Mouse (Mus musculus) heart, embryonic 12.5 days (tissue): Measurements from ENCODE around the gene Fam161b. TPM values are rescaled to one million over a fixed set of nuclear protein-coding genes. Genes with fewer than 3 reads are reported as not detected.

Source experiments
- ATAC-seq: fragments of 200-750 bp; cut with Nextera tagmentation; 2 replicates; pipeline ENCODE4 v1.8.0; 2017; ENCODE audit warnings: moderate TSS enrichment, moderate library complexity; ENCODE audit not compliant: insufficient number of reproducible peaks, low FRiP score
- H3K27ac ChIP-seq: fragments of 300-500 bp; sonication (generic); 2 replicates; pipeline ENCODE4 v1.5.1; 2016; ENCODE audit warnings: mild to moderate bottlenecking, moderate library complexity; ENCODE audit not compliant: poor library complexity, severe bottlenecking
- H3K27me3 ChIP-seq: fragments of 300-500 bp; sonication (generic); replicated peaks from 2 replicates; pipeline ENCODE4 v1.6.1; 2016; ENCODE audit warnings: mild to moderate bottlenecking, moderate library complexity
- H3K36me3 ChIP-seq: fragments of 300-500 bp; sonication (generic); 2 replicates; pipeline ENCODE4 v1.6.1; 2016; ENCODE audit warnings: mild to moderate bottlenecking, moderate library complexity
- H3K4me1 ChIP-seq: fragments of 300-500 bp; sonication (generic); replicated peaks from 2 replicates; pipeline ENCODE4 v1.6.1; 2016; ENCODE audit warnings: mild to moderate bottlenecking
- H3K4me2 ChIP-seq: fragments of 300-500 bp; sonication (generic); 2 replicates; pipeline ENCODE4 v1.6.1; 2016; ENCODE audit warnings: mild to moderate bottlenecking, moderate library complexity
- H3K4me3 ChIP-seq: fragments of 300-500 bp; sonication (generic); 2 replicates; pipeline ENCODE4 v1.5.1; 2016; ENCODE audit warnings: mild to moderate bottlenecking
- H3K9ac ChIP-seq: fragments of 300-500 bp; sonication (generic); 2 replicates; pipeline ENCODE4 v1.6.1; 2016; ENCODE audit warnings: mild to moderate bottlenecking, moderate library complexity
- H3K9me3 ChIP-seq: fragments of 300-500 bp; sonication (generic); replicated peaks from 2 replicates; pipeline ENCODE4 v1.6.1; 2016; ENCODE audit warnings: mild to moderate bottlenecking, moderate library complexity
- WGBS: fragments of 180-500 bp; shearing (Covaris S2); methylation state at CpG from one replicate; pipeline ENCODE4 v1.1.7; 2016; 5-methylcytosine and 5-hydroxymethylcytosine counted together
- polyA plus RNA-seq: library from polyadenylated mRNA; unstranded; fragments of >200 nt; fragmentation: Nextera tagmentation; extraction: Ambion mirVana; gene quantifications from 2 replicates; pipeline ENCODE4 v1.2.1, GENCODE M21; 2016

Gene Fam161b
- polyA plus RNA-seq, 1 experiment from 2014 or later: 5.2 TPM

GRCm38 (mm10) chr12:84398629-84399028, 37.0 kb upstream of the Fam161b start:
- Histone ChIP-seq H3K27ac (no peak overlapping the region), H3K27me3 (no peaks in the 10 kb centered on the region), H3K9me3 (no peaks in the 10 kb centered on the region), H3K4me1 (0 out of 2 replicates have a peak, but pooled peaks cover 9% of the 10 kb centered on the region), H3K9ac (no peak overlapping the region), H3K4me3 (no peak overlapping the region), H3K4me2 (no peak overlapping the region), H3K36me3 (peaks cover 14% of the 10 kb centered on the region)
- no peak for ATAC-seq
- WGBS: 83% methylated on average over 5 of the region's 5 CpGs

- no peak overlapping the region for H3K9ac ChIP-seq
- ATAC-seq: no peak
- 0 out of 2 replicates have a peak, but pooled peaks cover 9% of the 10 kb centered on the region for H3K4me1 ChIP-seq
- no peaks in the 10 kb centered on the region for H3K9me3 ChIP-seq
- H3K27ac ChIP-seq: no peak overlapping the region
- H3K36me3 ChIP-seq: peaks cover 20% of the 10 kb centered on the region
- no peak overlapping the region for H3K4me3 ChIP-seq
- no peaks in the 10 kb centered on the region for H3K27me3 ChIP-seq
- H3K4me2 ChIP-seq: no peak overlapping the region
Measured at GRCm38 (mm10) chr12:84397685-84398084, 36.1 kb upstream of the Fam161b start.

GRCm38 (mm10) chr12:84396947-84397679, 35.5 kb upstream of the Fam161b start:
- no peak overlapping the region for H3K4me2 ChIP-seq
- no peak overlapping the region for H3K9ac ChIP-seq
- ATAC-seq: no peak
- H3K4me3 ChIP-seq: no peak overlapping the region
- H3K27ac ChIP-seq: no peak overlapping the region
- H3K27me3 ChIP-seq: no peaks in the 10 kb centered on the region
- WGBS: 83% methylated on average over 14 of the region's 14 CpGs
- no peaks in the 10 kb centered on the region for H3K9me3 ChIP-seq
- 0 out of 2 replicates have a peak, but pooled peaks cover 9% of the 10 kb centered on the region for H3K4me1 ChIP-seq
- peaks cover 24% of the 10 kb centered on the region for H3K36me3 ChIP-seq

- Histone ChIP-seq H3K9ac (no peak overlapping the region), H3K27ac (no peak overlapping the region), H3K9me3 (no peaks in the 10 kb centered on the region), H3K4me3 (no peak overlapping the region), H3K36me3 (peaks cover 29% of the 10 kb centered on the region), H3K4me1 (peaks cover 7% of the 10 kb centered on the region), H3K4me2 (no peak overlapping the region), H3K27me3 (no peaks in the 10 kb centered on the region)
- no peak for ATAC-seq
- 83% methylated on average over 5 of the region's 5 CpGs for WGBS
Measured at GRCm38 (mm10) chr12:84393847-84394246, 32.2 kb upstream of the Fam161b start.

GRCm38 (mm10) chr12:84392681-84393080, 31.0 kb upstream of the Fam161b start:
- Histone ChIP-seq H3K36me3 (peaks cover 29% of the 10 kb centered on the region), H3K4me2 (no peak overlapping the region), H3K9ac (no peak overlapping the region), H3K9me3 (no peaks in the 10 kb centered on the region), H3K27ac (no peak overlapping the region), H3K27me3 (no peaks in the 10 kb centered on the region), H3K4me3 (no peak overlapping the region), H3K4me1 (peaks cover 12% of the 10 kb centered on the region)
- no peak for ATAC-seq
- WGBS: 94% methylated on average over 4 of the region's 4 CpGs

- Histone ChIP-seq H3K9me3 (no peaks in the 10 kb centered on the region), H3K27me3 (no peaks in the 10 kb centered on the region), H3K9ac (no peak overlapping the region), H3K36me3 (peaks cover 19% of the 10 kb centered on the region), H3K4me1 (peaks cover 17% of the 10 kb centered on the region), H3K4me2 (no peak overlapping the region), H3K27ac (peak overlapping the region; percentile 48; the same call in 1 of the 2 replicates), H3K4me3 (no peak overlapping the region)
- WGBS: 22% methylated on average over 6 of the region's 6 CpGs
- ATAC-seq: no peak
Measured at GRCm38 (mm10) chr12:84390336-84390735, 28.7 kb upstream of the Fam161b start.

- Histone ChIP-seq H3K4me2 (no peak overlapping the region), H3K36me3 (peaks cover 14% of the 10 kb centered on the region), H3K27me3 (no peaks in the 10 kb centered on the region), H3K4me3 (no peak overlapping the region), H3K4me1 (peaks cover 30% of the 10 kb centered on the region), H3K27ac (no peak overlapping the region), H3K9ac (no peak overlapping the region), H3K9me3 (no peaks in the 10 kb centered on the region)
- 63% methylated on average over 14 of the region's 14 CpGs for WGBS
- ATAC-seq: no peak
Measured at GRCm38 (mm10) chr12:84388774-84389400, 27.3 kb upstream of the Fam161b start.

- no peak overlapping the region for H3K9ac ChIP-seq
- H3K9me3 ChIP-seq: no peaks in the 10 kb centered on the region
- no peak overlapping the region for H3K4me3 ChIP-seq
- H3K36me3 ChIP-seq: peaks cover 10% of the 10 kb centered on the region
- H3K27me3 ChIP-seq: no peaks in the 10 kb centered on the region
- H3K4me1 ChIP-seq: peaks cover 35% of the 10 kb centered on the region
- H3K4me2 ChIP-seq: no peak overlapping the region
- WGBS: 84% methylated on average over 8 of the region's 8 CpGs
- no peak overlapping the region for H3K27ac ChIP-seq
- no peak for ATAC-seq
Measured at GRCm38 (mm10) chr12:84388097-84388496, 26.5 kb upstream of the Fam161b start.

- Histone ChIP-seq H3K27me3 (no peaks in the 10 kb centered on the region), H3K27ac (peak overlapping the region; percentile 88), H3K9ac (no peak overlapping the region), H3K4me2 (no peak overlapping the region), H3K4me3 (no peak overlapping the region), H3K9me3 (no peaks in the 10 kb centered on the region), H3K36me3 (peaks cover 4% of the 10 kb centered on the region), H3K4me1 (peaks cover 36% of the 10 kb centered on the region)
- 82% methylated on average over 4 of the region's 4 CpGs for WGBS
- no peak for ATAC-seq
Measured at GRCm38 (mm10) chr12:84385408-84385807, 23.8 kb upstream of the Fam161b start.

- Histone ChIP-seq H3K4me2 (0 out of 2 replicates have a peak overlapping the region, but pooled peaks have one; percentile 10), H3K4me3 (no peak overlapping the region), H3K36me3 (peaks cover 4% of the 10 kb centered on the region), H3K27me3 (no peaks in the 10 kb centered on the region), H3K9ac (no peak overlapping the region), H3K4me1 (peaks cover 36% of the 10 kb centered on the region), H3K9me3 (no peaks in the 10 kb centered on the region), H3K27ac (peak overlapping the region; percentile 88)
- WGBS: 37% methylated on average over 5 of the region's 5 CpGs
- ATAC-seq: peak; percentile 66; the same call in 1 of the 2 replicates
Measured at GRCm38 (mm10) chr12:84384644-84385081, 23.0 kb upstream of the Fam161b start.

GRCm38 (mm10) chr12:84382369-84382768, 20.7 kb upstream of the Fam161b start:
- Histone ChIP-seq H3K9ac (peak overlapping the region; percentile 19; the same call in 1 of the 2 replicates), H3K4me2 (peak overlapping the region; percentile 51), H3K4me3 (peak overlapping the region; percentile 26), H3K36me3 (peaks cover 26% of the 10 kb centered on the region), H3K27me3 (no peaks in the 10 kb centered on the region), H3K9me3 (no peaks in the 10 kb centered on the region), H3K4me1 (peaks cover 30% of the 10 kb centered on the region), H3K27ac (peak overlapping the region; percentile 78)
- 52% methylated on average over 4 of the region's 4 CpGs for WGBS
- ATAC-seq: peak; percentile 62
